Mouse (Mus musculus) myocyte (in vitro differentiated cells): Measurements from ENCODE around the gene Npm3. TPM values are rescaled to one million over a fixed set of nuclear protein-coding genes. Genes with fewer than 3 reads are reported as not detected.

ENCODE experiments used
- H3K27me3 ChIP-seq: one replicate; pipeline ENCODE4 v1.6.1; 2011; ENCODE audit not compliant: control insufficient read depth, insufficient read depth, insufficient read length
- H3K36me3 ChIP-seq: one replicate; pipeline ENCODE4 v1.6.1; 2011; ENCODE audit not compliant: control insufficient read depth, insufficient read depth
- H3K4me2 ChIP-seq: one replicate; pipeline ENCODE4 v1.6.1; 2011; ENCODE audit warnings: low read depth, control low read depth
- H3K4me3 ChIP-seq: one replicate; pipeline ENCODE4 v1.5.1; 2011; ENCODE audit warnings: mild to moderate bottlenecking, control low read depth, moderate library complexity
- H3K79me2 ChIP-seq: one replicate; pipeline ENCODE4 v1.6.1; 2011; ENCODE audit not compliant: control insufficient read depth, insufficient read depth
- H3ac ChIP-seq: one replicate; pipeline ENCODE4 v1.6.1; 2011; ENCODE audit not compliant: control insufficient read depth, insufficient read length
- CEBPB ChIP-seq: IDR thresholded peaks from 2 replicates; pipeline ENCODE4 v1.6.1; 2011; ENCODE audit warnings: mild to moderate bottlenecking, moderate library complexity; ENCODE audit not compliant: poor library complexity, insufficient read depth, severe bottlenecking
- E2F4 ChIP-seq: IDR thresholded peaks from one replicate; pipeline ENCODE4 v1.6.1; 2011; ENCODE audit warnings: mild to moderate bottlenecking, control low read depth, moderate library complexity; ENCODE audit not compliant: insufficient read depth
- MAX ChIP-seq: IDR thresholded peaks from one replicate; pipeline ENCODE4 v1.6.1; 2011; ENCODE audit warnings: low read depth, mild to moderate bottlenecking, control low read depth
- MYOD1 ChIP-seq, 3 experiments: IDR thresholded peaks; one replicate each; pipeline ENCODE4 v1.6.1; 2011; ENCODE audit warnings: control low read depth in 2 of 3, low read depth in 2 of 3, mild to moderate bottlenecking in 2 of 3, moderate library complexity in 1 of 3; ENCODE audit not compliant: insufficient read length in 2 of 3, control insufficient read depth in 1 of 3
- MYOG ChIP-seq, 3 experiments: IDR thresholded peaks; one replicate each; pipeline ENCODE4 v1.6.1; 2011; ENCODE audit warnings: control low read depth in 2 of 3, low read depth in 2 of 3, mild to moderate bottlenecking in 2 of 3; ENCODE audit not compliant: insufficient read length in 2 of 3, control insufficient read depth in 1 of 3, insufficient read depth in 1 of 3
- POLR2A ChIP-seq: IDR thresholded peaks from one replicate; pipeline ENCODE4 v1.6.1; 2011; ENCODE audit warnings: low read depth, mild to moderate bottlenecking, control low read depth, moderate library complexity; ENCODE audit not compliant: insufficient read length
- POLR2AphosphoS2 ChIP-seq: IDR thresholded peaks from one replicate; pipeline ENCODE4 v1.6.1; 2011; ENCODE audit warnings: low read depth, control low read depth; ENCODE audit not compliant: insufficient read length
- REST ChIP-seq: IDR thresholded peaks from one replicate; pipeline ENCODE4 v1.6.1; 2011; ENCODE audit warnings: mild to moderate bottlenecking, control low read depth, moderate library complexity; ENCODE audit not compliant: insufficient read depth, insufficient read length
- SRF ChIP-seq: IDR thresholded peaks from one replicate; pipeline ENCODE4 v1.6.1; 2011; ENCODE audit warnings: low read depth; ENCODE audit not compliant: control insufficient read depth, insufficient read length
- TCF12 ChIP-seq: IDR thresholded peaks from one replicate; pipeline ENCODE4 v1.6.1; 2011; ENCODE audit warnings: mild to moderate bottlenecking, control low read depth; ENCODE audit not compliant: poor library complexity, insufficient read depth, severe bottlenecking
- TCF3 ChIP-seq: IDR thresholded peaks from one replicate; pipeline ENCODE4 v1.6.1; 2011; ENCODE audit warnings: low read depth, control low read depth; ENCODE audit not compliant: insufficient read length
- USF1 ChIP-seq: IDR thresholded peaks from one replicate; pipeline ENCODE4 v1.6.1; 2011; ENCODE audit warnings: low read depth, mild to moderate bottlenecking, control low read depth, moderate library complexity
- polyA plus RNA-seq: library from polyadenylated mRNA; unstranded; fragments of >200 nt; fragmentation: generic; extraction: Trizol; gene quantifications from one replicate; pipeline ENCODE4 v1.2.1, GENCODE M21; 2012; ENCODE audit warnings: missing spikeins

The Npm3 gene
- polyA plus RNA-seq, 1 experiment: 97.2 TPM

DNA sequence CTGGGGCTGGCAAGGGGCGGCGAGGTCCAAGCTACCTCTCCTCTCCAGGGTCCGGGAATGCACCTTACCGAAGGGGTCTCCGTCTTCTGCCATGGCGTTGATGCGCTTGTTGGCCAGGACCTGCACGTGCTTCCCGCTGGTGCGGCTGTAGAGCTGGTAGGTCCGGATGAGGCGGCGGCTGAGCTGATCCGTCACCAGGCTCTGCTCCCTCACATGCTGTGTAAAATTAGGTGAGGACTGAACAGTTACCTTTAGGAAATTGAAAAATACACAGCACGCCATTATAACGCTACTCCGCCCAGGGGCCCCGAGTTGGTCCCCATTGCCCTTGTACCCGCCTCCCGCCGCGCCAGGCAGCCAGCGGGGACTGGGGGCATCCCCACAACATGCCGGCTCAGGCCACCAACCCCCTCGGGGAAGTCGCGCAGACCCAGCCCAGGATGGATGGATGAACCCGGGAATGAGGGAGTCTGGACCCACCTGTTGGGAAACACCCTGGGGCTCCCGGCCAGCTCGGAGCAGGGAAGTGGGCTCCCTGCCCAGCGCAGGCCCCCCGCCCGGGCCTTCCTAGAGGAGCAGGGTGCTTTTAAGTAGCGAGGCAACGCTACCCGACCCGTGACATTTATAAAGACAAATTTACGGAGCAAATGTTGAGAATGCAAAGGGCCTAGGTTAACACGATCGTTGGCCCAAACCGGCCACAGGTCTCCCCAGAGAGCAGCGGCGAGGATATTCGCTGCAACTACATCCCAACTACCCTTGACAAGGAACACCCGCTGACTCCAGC is 7.8 kb downstream of the Npm3 start:
- Histone ChIP-seq H3K27me3 (peaks cover 53% of the 10 kb centered on the region), H3K4me3 (no peak overlapping the region), H3ac (no peak overlapping the region)

DNA sequence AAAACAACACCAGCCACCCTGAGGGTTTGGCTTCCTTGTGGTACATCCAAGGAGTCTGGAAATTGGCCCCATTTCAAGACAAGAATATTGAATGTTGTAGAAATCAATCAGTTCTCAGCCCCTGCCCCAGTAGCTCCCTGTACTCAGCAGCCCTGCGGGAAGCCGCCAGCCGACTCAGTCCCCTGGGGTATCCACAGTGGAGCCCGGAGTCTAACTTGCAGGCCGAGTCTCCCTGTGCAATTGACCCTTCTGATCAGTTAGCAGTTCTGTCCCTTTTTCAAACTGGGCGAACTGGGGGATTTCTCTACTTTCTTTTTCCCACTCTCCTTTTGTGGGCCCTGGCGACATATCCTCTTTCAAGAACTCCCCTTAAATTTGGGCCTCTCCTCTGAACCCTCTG is 8.6 kb downstream of the Npm3 start:
- H3K4me2 ChIP-seq: no peak overlapping the region
- no peaks in the 10 kb centered on the region for H3K79me2 ChIP-seq
- TF ChIP-seq E2F4 (no peak), MAX (no peak), MYOG (IDR thresholded peaks at IDR 0.05; ENCODE audit: control insufficient read depth in 1 of 3, insufficient read depth in 1 of 3, insufficient read length in 2 of 3, low read depth in 2 of 3) (no peak), SRF (no peak), REST (no peak), CEBPB (no peak), MYOD1 (IDR thresholded peaks at IDR 0.05; ENCODE audit: control insufficient read depth in 1 of 3, insufficient read length in 2 of 3, low read depth in 2 of 3) (no peak), POLR2AphosphoS2 (no peak), USF1 (no peak), POLR2A (no peak), TCF3 (no peak)
- no peaks in the 10 kb centered on the region for H3K36me3 ChIP-seq
- H3K4me3 ChIP-seq: no peak overlapping the region
- no peak overlapping the region for H3ac ChIP-seq
- peaks cover 53% of the 10 kb centered on the region for H3K27me3 ChIP-seq

More for the DNA sequence above, 7.8 kb downstream of the Npm3 start:
- no peak overlapping the region for H3K4me2 ChIP-seq
- TF ChIP-seq POLR2A: no peak
- TF ChIP-seq CEBPB: no peak
- TF ChIP-seq TCF12: no peak
- no peak for TF ChIP-seq MYOD1 (IDR thresholded peaks at IDR 0.05; ENCODE audit: control insufficient read depth in 1 of 3, insufficient read length in 2 of 3, low read depth in 2 of 3)
- TF ChIP-seq SRF: no peak
- TF ChIP-seq MAX: no peak
- TF ChIP-seq REST: no peak
- TF ChIP-seq MYOG (IDR thresholded peaks at IDR 0.05; ENCODE audit: control insufficient read depth in 1 of 3, insufficient read depth in 1 of 3, insufficient read length in 2 of 3, low read depth in 2 of 3): no peak
- TF ChIP-seq POLR2AphosphoS2: no peak
- no peak for TF ChIP-seq E2F4
- no peak for TF ChIP-seq TCF3
- TF ChIP-seq USF1: no peak
- H3K36me3 ChIP-seq: no peaks in the 10 kb centered on the region
- H3K79me2 ChIP-seq: no peaks in the 10 kb centered on the region

DNA sequence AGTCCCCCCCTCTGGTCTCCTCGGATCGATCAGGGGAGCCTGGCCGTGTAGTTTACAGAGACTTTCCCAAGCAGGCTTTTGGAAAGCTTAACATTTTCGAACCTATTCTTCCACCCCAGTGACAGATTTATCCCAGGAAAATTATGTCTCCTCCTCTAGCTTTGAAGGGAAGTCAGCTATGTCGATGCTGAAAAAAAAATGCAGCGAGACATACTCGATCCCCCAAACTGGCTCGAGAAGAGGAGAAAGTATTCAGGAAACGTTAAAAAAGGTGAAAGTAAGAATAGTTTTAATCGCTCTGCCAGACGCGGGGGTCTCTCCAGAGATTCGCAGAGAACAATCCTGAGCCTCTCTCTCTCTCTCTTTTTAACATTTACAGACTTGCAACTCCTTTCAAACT is 9.2 kb downstream of the Npm3 start:
- Histone ChIP-seq H3K36me3 (no peaks in the 10 kb centered on the region), H3ac (no peak overlapping the region), H3K4me3 (no peak overlapping the region), H3K4me2 (no peak overlapping the region), H3K79me2 (no peaks in the 10 kb centered on the region), H3K27me3 (peaks cover 53% of the 10 kb centered on the region)
- TF ChIP-seq TCF12 (no peak), POLR2A (no peak), MYOG (IDR thresholded peaks at IDR 0.05; ENCODE audit: control insufficient read depth in 1 of 3, insufficient read depth in 1 of 3, insufficient read length in 2 of 3, low read depth in 2 of 3) (no peak), E2F4 (no peak)

DNA sequence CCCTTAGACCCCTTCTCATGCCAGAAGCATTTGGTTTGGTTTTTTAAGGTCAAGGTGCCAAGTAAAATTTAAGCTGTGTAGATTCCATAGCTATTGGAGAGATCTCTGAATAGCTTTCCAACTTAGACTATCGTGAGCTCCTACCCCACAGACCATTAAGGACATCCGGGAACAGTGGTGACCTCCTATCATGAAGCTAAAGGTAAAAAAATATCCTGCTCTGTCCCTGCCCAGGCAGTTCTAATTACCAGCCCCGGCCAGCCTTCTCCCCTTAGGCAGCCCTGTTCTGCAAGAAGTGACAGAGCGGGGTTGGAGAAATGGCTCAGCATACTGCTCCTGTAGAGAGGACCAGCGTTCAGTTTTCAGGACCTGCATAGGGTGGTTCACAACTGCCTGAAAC is 10.9 kb downstream of the Npm3 start:
- TF ChIP-seq MYOD1 (IDR thresholded peaks at IDR 0.05; ENCODE audit: control insufficient read depth in 1 of 3, insufficient read length in 2 of 3, low read depth in 2 of 3) (no peak), MYOG (IDR thresholded peaks at IDR 0.05; ENCODE audit: control insufficient read depth in 1 of 3, insufficient read depth in 1 of 3, insufficient read length in 2 of 3, low read depth in 2 of 3) (no peak), SRF (no peak), CEBPB (no peak), E2F4 (no peak), POLR2A (no peak), USF1 (no peak), TCF12 (no peak), MAX (no peak), TCF3 (no peak), REST (no peak), POLR2AphosphoS2 (no peak)
- Histone ChIP-seq H3ac (no peak overlapping the region), H3K79me2 (no peaks in the 10 kb centered on the region), H3K36me3 (no peaks in the 10 kb centered on the region), H3K4me2 (no peak overlapping the region), H3K4me3 (no peak overlapping the region), H3K27me3 (peaks cover 58% of the 10 kb centered on the region)
